Mouse (Mus musculus): ENCODE measurements around the gene Psmd13.
"Not testable (repeated sequence)": the region's sequence is repeated elsewhere in the genome, so short reads cannot be mapped to it uniquely, and the experiment has no call there.

DNA sequence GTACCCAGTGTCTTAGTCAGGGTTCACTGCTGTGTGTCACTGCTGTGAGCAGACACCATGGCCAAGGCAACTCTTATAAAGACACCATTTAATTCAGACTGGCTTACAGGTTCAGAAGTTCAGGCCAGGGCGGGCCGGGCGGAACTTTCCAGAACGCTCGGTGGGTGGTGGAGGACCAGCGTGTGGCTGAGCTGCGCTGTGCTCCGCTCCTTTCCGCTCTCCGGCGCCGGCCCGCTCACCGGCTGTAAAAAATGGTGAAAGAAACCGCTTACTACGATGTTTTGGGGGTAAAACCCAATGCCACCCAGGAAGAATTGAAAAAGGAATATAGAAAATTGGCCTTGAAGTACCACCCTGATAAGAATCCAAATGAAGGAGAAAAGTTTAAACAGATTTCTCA, 8.9 kb downstream of the Psmd13 start:
- TF ChIP-seq GATA1 (IDR thresholded peaks at IDR 0.05; ENCODE audit: borderline replicate concordance, low read length); FLI1 (IDR thresholded peaks at IDR 0.05; ENCODE audit: low read length): not testable (repeated sequence)

All from megakaryocyte, embryonic 14.5 days (primary cell).